ENCODE assay signal across 11 mouse cellular contexts in the genomic region with DNA sequence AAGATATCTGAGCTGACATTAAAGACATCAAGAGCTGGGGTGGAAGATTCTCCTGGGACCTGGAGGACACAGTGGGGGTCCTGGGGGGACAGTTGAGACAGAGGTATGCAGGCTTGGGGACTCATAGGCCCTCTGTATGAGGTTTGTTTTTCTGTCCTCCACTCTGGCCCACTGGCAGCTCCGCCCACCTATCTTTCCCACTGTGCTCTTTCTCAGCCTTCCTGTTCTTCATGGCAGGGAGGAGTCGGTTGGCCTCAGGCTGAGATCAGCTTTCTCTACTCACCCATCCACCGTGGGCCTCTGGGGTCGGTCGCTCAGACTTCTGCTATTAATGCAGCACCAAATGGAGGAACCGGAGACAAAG.
DNase-seq lines count a peak whose midpoint lies in the region; ATAC-seq lines count a peak whose summit lies in the region.
"Had no signal": no experiment of that assay in that cellular context is flagged by ENCODE, and none has a peak within 500 bp of the region (broad histone marks: within the 10 kb centered on the region; RNA-seq: fewer than 3 reads in every experiment).

No protein-coding gene starts in this region.

- peak; percentile 16 for DNase-seq in hindbrain, embryonic 10.5 days (ENCODE audit: low spot score)
- DNase-seq in hindbrain, embryonic 14.5 days (ENCODE audit: low spot score), result no peak
- peak; percentile 19 for DNase-seq in neural tube, embryonic 10.5 days (ENCODE audit: extremely low spot score, low spot score)
- no peak for DNase-seq in forebrain, embryonic 14.5 days (ENCODE audit: low spot score)
- no peak for DNase-seq in adrenal gland, adult 2 months
- DNase-seq: adrenal gland, postnatal 25 days; cerebellum, adult 11 months; liver, postnatal 0 days had no signal

- no peaks in the 10 kb centered on the region for H3K9me3 ChIP-seq in hindbrain, embryonic 10.5 days
- 0 out of 2 replicates have a peak, but pooled peaks cover 7% of the 10 kb centered on the region for H3K9me3 ChIP-seq in hindbrain, embryonic 14.5 days (ENCODE audit: control insufficient read depth, low read length)
- H3K9me3 ChIP-seq in neural tube, embryonic 15.5 days (replicated peaks), result no peaks in the 10 kb centered on the region
- no peaks in the 10 kb centered on the region for H3K9me3 ChIP-seq in forebrain, embryonic 14.5 days (replicated peaks; ENCODE audit: control insufficient read depth, low read length)
- H3K9me3 ChIP-seq in neural tube, embryonic 13.5 days, result no peaks in the 10 kb centered on the region

- ATAC-seq in hindbrain, embryonic 14.5 days (ENCODE audit: low FRiP score), result no peak
- no peak for ATAC-seq in neural tube, embryonic 15.5 days (ENCODE audit: low FRiP score)
- no peak; the same call in 1 of the 2 replicates for ATAC-seq in forebrain, embryonic 14.5 days
- ATAC-seq in neural tube, embryonic 13.5 days (ENCODE audit: low read depth), result no peak
- ATAC-seq: liver, postnatal 0 days; Patski had no signal

- WGBS in hindbrain, embryonic 10.5 days, result 28% methylated on average over 6 of the region's 6 CpGs
- WGBS in hindbrain, embryonic 14.5 days, result 28% methylated on average over 6 of the region's 6 CpGs
- WGBS in neural tube, embryonic 15.5 days, result 35% methylated on average over 6 of the region's 6 CpGs
- WGBS in forebrain, embryonic 14.5 days, result 23% methylated on average over 6 of the region's 6 CpGs
- 25% methylated on average over 6 of the region's 6 CpGs for WGBS in neural tube, embryonic 13.5 days

- H3K27me3 ChIP-seq in hindbrain, embryonic 10.5 days (ENCODE audit: insufficient read depth, poor library complexity, severe bottlenecking), result no peaks in the 10 kb centered on the region
- H3K27me3 ChIP-seq in hindbrain, embryonic 14.5 days (ENCODE audit: control insufficient read depth, insufficient read depth, low read length), result no peaks in the 10 kb centered on the region
- no peaks in the 10 kb centered on the region for H3K27me3 ChIP-seq in neural tube, embryonic 15.5 days (replicated peaks)
- H3K27me3 ChIP-seq in forebrain, embryonic 14.5 days (replicated peaks; ENCODE audit: control insufficient read depth, insufficient read depth, low read length), result no peaks in the 10 kb centered on the region
- no peaks in the 10 kb centered on the region for H3K27me3 ChIP-seq in neural tube, embryonic 13.5 days

- H3K36me3 ChIP-seq in hindbrain, embryonic 10.5 days, result peaks cover 6% of the 10 kb centered on the region; the same call in 1 of the 2 replicates
- H3K36me3 ChIP-seq in hindbrain, embryonic 14.5 days (replicated peaks; ENCODE audit: control insufficient read depth, insufficient read depth), result no peaks in the 10 kb centered on the region
- no peaks in the 10 kb centered on the region for H3K36me3 ChIP-seq in neural tube, embryonic 15.5 days
- H3K36me3 ChIP-seq in forebrain, embryonic 14.5 days (ENCODE audit: control insufficient read depth, insufficient read depth, low read length), result no peaks in the 10 kb centered on the region
- no peaks in the 10 kb centered on the region for H3K36me3 ChIP-seq in neural tube, embryonic 13.5 days

- H3K9ac ChIP-seq in hindbrain, embryonic 14.5 days, result no peak overlapping the region
- no peak overlapping the region for H3K9ac ChIP-seq in neural tube, embryonic 15.5 days (replicated peaks)
- H3K9ac ChIP-seq in forebrain, embryonic 14.5 days (ENCODE audit: low read length), result no peak overlapping the region
- no peak overlapping the region for H3K9ac ChIP-seq in neural tube, embryonic 13.5 days
- H3K9ac ChIP-seq: liver, postnatal 0 days had no signal

- peaks cover 32% of the 10 kb centered on the region for H3K4me1 ChIP-seq in hindbrain, embryonic 10.5 days (replicated peaks)
- H3K4me1 ChIP-seq in hindbrain, embryonic 14.5 days (replicated peaks; ENCODE audit: control insufficient read depth, insufficient read depth, low read length), result peaks cover 23% of the 10 kb centered on the region
- H3K4me1 ChIP-seq in neural tube, embryonic 15.5 days, result peaks cover 15% of the 10 kb centered on the region
- H3K4me1 ChIP-seq in forebrain, embryonic 14.5 days (ENCODE audit: control insufficient read depth, insufficient read depth, low read length), result peaks cover 28% of the 10 kb centered on the region
- peaks cover 35% of the 10 kb centered on the region for H3K4me1 ChIP-seq in neural tube, embryonic 13.5 days (replicated peaks)

- H3K27ac ChIP-seq in hindbrain, embryonic 10.5 days, result peak overlapping the region; percentile 79
- H3K27ac ChIP-seq in hindbrain, embryonic 14.5 days, result no peak overlapping the region
- no peak overlapping the region for H3K27ac ChIP-seq in neural tube, embryonic 15.5 days (replicated peaks)
- H3K27ac ChIP-seq in forebrain, embryonic 14.5 days (ENCODE audit: low read depth, low read length), result peak overlapping the region; percentile 65
- H3K27ac ChIP-seq in neural tube, embryonic 13.5 days (replicated peaks), result 0 out of 2 replicates have a peak overlapping the region, but pooled peaks have one; percentile 9

- no peak overlapping the region; the same call in 1 of the 2 replicates for H3K4me3 ChIP-seq in hindbrain, embryonic 10.5 days
- H3K4me3 ChIP-seq in hindbrain, embryonic 14.5 days (replicated peaks; ENCODE audit: low read length), result no peak overlapping the region
- H3K4me3 ChIP-seq in neural tube, embryonic 15.5 days (replicated peaks), result no peak overlapping the region
- no peak overlapping the region for H3K4me3 ChIP-seq in forebrain, embryonic 14.5 days (ENCODE audit: low read depth, low read length)
- H3K4me3 ChIP-seq in neural tube, embryonic 13.5 days, result no peak overlapping the region

- no peak overlapping the region for H3K4me2 ChIP-seq in hindbrain, embryonic 14.5 days (replicated peaks)
- H3K4me2 ChIP-seq in neural tube, embryonic 15.5 days, result no peak overlapping the region
- H3K4me2 ChIP-seq in forebrain, embryonic 14.5 days (ENCODE audit: low read length), result no peak overlapping the region
- H3K4me2 ChIP-seq in neural tube, embryonic 13.5 days, result no peak overlapping the region

Comparison
In these comparisons a context has a peak if more than half of its experiments do, and no peak if none do; other contexts are left out.
1. DNase-seq: peak in hindbrain, embryonic 10.5 days (single experiment) and neural tube, embryonic 10.5 days (single experiment); none in hindbrain, embryonic 14.5 days (single experiment), forebrain, embryonic 14.5 days (single experiment) and adrenal gland, adult 2 months (single experiment).
2. H3K27ac ChIP-seq: peak in hindbrain, embryonic 10.5 days (single experiment), forebrain, embryonic 14.5 days (single experiment) and neural tube, embryonic 13.5 days (single experiment); none in hindbrain, embryonic 14.5 days (single experiment) and neural tube, embryonic 15.5 days (single experiment).